Mouse (Mus musculus) C2C12 (cell line): ENCODE results near the gene Kcnd3.

Experiments used
- CEBPB ChIP-seq: IDR thresholded peaks from one replicate; pipeline ENCODE4 v1.6.1; 2011; ENCODE audit warnings: low read depth, mild to moderate bottlenecking, control low read depth, moderate library complexity
- CTCF ChIP-seq: IDR thresholded peaks from one replicate; pipeline ENCODE4 v1.5.1; 2011; ENCODE audit not compliant: control insufficient read depth, insufficient read depth, insufficient read length
- FOSL1 ChIP-seq: IDR thresholded peaks from one replicate; pipeline ENCODE4 v1.8.0; 2011; ENCODE audit warnings: mild to moderate bottlenecking, low read length; ENCODE audit not compliant: poor library complexity, insufficient read depth, severe bottlenecking
- MAX ChIP-seq: IDR thresholded peaks from one replicate; pipeline ENCODE4 v1.6.1; 2011; ENCODE audit warnings: mild to moderate bottlenecking, control low read depth
- MYOD1 ChIP-seq: IDR thresholded peaks from one replicate; pipeline ENCODE4 v1.6.1; 2011; ENCODE audit warnings: low read depth; ENCODE audit not compliant: control insufficient read depth, insufficient read length
- MYOG ChIP-seq: IDR thresholded peaks from one replicate; pipeline ENCODE4 v1.6.1; 2011; ENCODE audit not compliant: control insufficient read depth, insufficient read length; ENCODE audit errors: extremely low read depth
- USF1 ChIP-seq: IDR thresholded peaks from one replicate; pipeline ENCODE4 v1.6.1; 2011; ENCODE audit warnings: low read depth, mild to moderate bottlenecking, control low read depth, moderate library complexity

GRCm38 (mm10) chr3:105521639-105522038 lies 69.5 kb downstream of the Kcnd3 start:
- TF ChIP-seq CTCF (no peak), MYOG (no peak), USF1 (no peak), MAX (no peak), FOSL1 (no peak), CEBPB (no peak), MYOD1 (no peak)
